Mouse (Mus musculus) gastrocnemius, postnatal 10 days (tissue): ENCODE data around the gene Mecom. TPM values are rescaled to one million over a fixed set of nuclear protein-coding genes. Genes with fewer than 3 reads are reported as not detected.
"Not testable (repeated sequence)": the region's sequence is repeated elsewhere in the genome, so short reads cannot be mapped to it uniquely, and the experiment has no call there.

Source experiments
- DNase-seq: peaks from one replicate; pipeline ENCODE4 v3.0.0; 2021; ENCODE audit warnings: mixed read lengths
- total RNA-seq, 2 experiments: library from RNA; stranded (reverse); gene quantifications; 2 replicates each; pipeline ENCODE4 v1.2.3; 2021

Mecom gene
- total RNA-seq, 2 experiments from 2014 or later = 10.1 to 14.5 TPM

- DNase-seq = no peak
Observed at GRCm38 (mm10) chr3:30248656-30249384, 299.0 kb downstream of the Mecom start.

- DNase-seq = no peak
Observed at GRCm38 (mm10) chr3:30247256-30247655, 300.6 kb downstream of the Mecom start.

- DNase-seq = no peak
Observed at GRCm38 (mm10) chr3:30246431-30247041, 301.3 kb downstream of the Mecom start.

GRCm38 (mm10) chr3:30245950-30246349 lies 301.9 kb downstream of the Mecom start:
- DNase-seq = no peak

- DNase-seq = peak; percentile 11
Observed at GRCm38 (mm10) chr3:30244401-30244871, 303.4 kb downstream of the Mecom start.

- DNase-seq = no peak
Observed at GRCm38 (mm10) chr3:30243776-30244275, 304.0 kb downstream of the Mecom start.

GRCm38 (mm10) chr3:30239416-30239815 lies 308.4 kb downstream of the Mecom start:
- no peak for DNase-seq

GRCm38 (mm10) chr3:30237493-30237892 lies 310.3 kb downstream of the Mecom start:
- DNase-seq = no peak

- no peak for DNase-seq
Observed at GRCm38 (mm10) chr3:30234018-30234417, 313.8 kb downstream of the Mecom start.

- DNase-seq = no peak
Observed at GRCm38 (mm10) chr3:30227964-30228670, 319.7 kb downstream of the Mecom start.

GRCm38 (mm10) chr3:30226928-30227370 lies 320.9 kb downstream of the Mecom start:
- DNase-seq = no peak

GRCm38 (mm10) chr3:30225200-30225599 lies 322.6 kb downstream of the Mecom start:
- not testable (repeated sequence) for DNase-seq

GRCm38 (mm10) chr3:30220701-30221412 lies 327.0 kb downstream of the Mecom start:
- no peak for DNase-seq

- no peak for DNase-seq
Observed at GRCm38 (mm10) chr3:30219891-30220290, 327.9 kb downstream of the Mecom start.

- no peak for DNase-seq
Observed at GRCm38 (mm10) chr3:30219190-30219884, 328.5 kb downstream of the Mecom start.

- DNase-seq = no peak
Observed at GRCm38 (mm10) chr3:30214607-30215006, 333.2 kb downstream of the Mecom start.

GRCm38 (mm10) chr3:30213540-30214170 lies 334.2 kb downstream of the Mecom start:
- DNase-seq = no peak

GRCm38 (mm10) chr3:30212802-30213201 lies 335.0 kb downstream of the Mecom start:
- no peak for DNase-seq

- no peak for DNase-seq
Observed at GRCm38 (mm10) chr3:30209131-30209530, 338.7 kb downstream of the Mecom start.

GRCm38 (mm10) chr3:30207886-30208285 lies 339.9 kb downstream of the Mecom start:
- DNase-seq = no peak

- no peak for DNase-seq
Observed at GRCm38 (mm10) chr3:30207431-30207830, 340.4 kb downstream of the Mecom start.
